25 mouse cellular contexts compared by ENCODE assay signal in genomic region chr4:35534565-35535279, GRCm38 (mm10).
DNase-seq lines count a peak whose midpoint lies in the region; ATAC-seq and TF ChIP-seq lines count a peak whose summit lies in the region.
"Had no signal": no experiment of that assay in that cellular context is flagged by ENCODE, and none has a peak within 500 bp of the region (broad histone marks: within the 10 kb centered on the region; RNA-seq: fewer than 3 reads in every experiment).

No protein-coding gene starts in this region.

- H3K79me2 ChIP-seq in CH12.LX (replicated peaks; ENCODE audit: control insufficient read depth, extremely low read depth, insufficient read depth, poor library complexity, severe bottlenecking): no peaks in the 10 kb centered on the region

- H3K4me2 ChIP-seq in forebrain, embryonic 11.5 days (ENCODE audit: low read depth, low read length, severe bottlenecking): no peak overlapping the region
- no peak overlapping the region for H3K4me2 ChIP-seq in forebrain, embryonic 16.5 days (ENCODE audit: low read length)
- no peak overlapping the region for H3K4me2 ChIP-seq in CH12.LX (ENCODE audit: insufficient read depth, low read depth, poor library complexity, severe bottlenecking)
- H3K4me2 ChIP-seq in midbrain, embryonic 12.5 days (replicated peaks): no peak overlapping the region
- no peak overlapping the region for H3K4me2 ChIP-seq in midbrain, embryonic 15.5 days
- H3K4me2 ChIP-seq in kidney, embryonic 15.5 days: no peak overlapping the region
- H3K4me2 ChIP-seq: heart, embryonic 12.5 days; heart, embryonic 15.5 days; hindbrain, embryonic 13.5 days had no signal

- H3K27me3 ChIP-seq in forebrain, embryonic 11.5 days (ENCODE audit: control insufficient read depth, insufficient read depth, low read length): no peaks in the 10 kb centered on the region
- no peaks in the 10 kb centered on the region for H3K27me3 ChIP-seq in forebrain, embryonic 16.5 days (replicated peaks; ENCODE audit: control insufficient read depth, insufficient read depth, low read length)
- H3K27me3 ChIP-seq in CH12.LX (replicated peaks): no peaks in the 10 kb centered on the region
- no peaks in the 10 kb centered on the region for H3K27me3 ChIP-seq in midbrain, embryonic 12.5 days
- H3K27me3 ChIP-seq in midbrain, embryonic 15.5 days (replicated peaks): no peaks in the 10 kb centered on the region
- no peaks in the 10 kb centered on the region for H3K27me3 ChIP-seq in kidney, embryonic 15.5 days
- H3K27me3 ChIP-seq: heart, embryonic 12.5 days; heart, embryonic 15.5 days; hindbrain, embryonic 13.5 days; Patski had no signal

- TF ChIP-seq CTCF in CH12.LX (conservative IDR thresholded peaks at IDR 0.05 in 1 of 2, IDR thresholded peaks at IDR 0.05 in 1 of 2; ENCODE audit: low read depth in 2 of 2, low read length in 2 of 2): no peak

- TF ChIP-seq POLR2A in CH12.LX (IDR thresholded peaks at IDR 0.05; ENCODE audit: low read depth, low read length): no peak

- dilution Hi-C loops in CH12.LX (cut with MboI; ENCODE audit: extremely low pct_ligation_motif_present, extremely low pct_unique_long_range_greater_than_20kb, low sequenced_read_pairs): no loop called here

- H3K36me3 ChIP-seq in forebrain, embryonic 11.5 days (ENCODE audit: control insufficient read depth, insufficient read depth, low read length): no peaks in the 10 kb centered on the region
- no peaks in the 10 kb centered on the region for H3K36me3 ChIP-seq in forebrain, embryonic 16.5 days (ENCODE audit: control insufficient read depth, insufficient read depth)
- H3K36me3 ChIP-seq in CH12.LX (replicated peaks in 1 of 2; ENCODE audit: control insufficient read depth in 1 of 2, insufficient read depth in 1 of 2, low read length in 1 of 2): no peaks in the 10 kb centered on the region
- H3K36me3 ChIP-seq in midbrain, embryonic 12.5 days: no peaks in the 10 kb centered on the region
- H3K36me3 ChIP-seq in midbrain, embryonic 15.5 days (replicated peaks): no peaks in the 10 kb centered on the region
- no peaks in the 10 kb centered on the region for H3K36me3 ChIP-seq in kidney, embryonic 15.5 days
- H3K36me3 ChIP-seq: forebrain, embryonic 10.5 days; G1E; heart, embryonic 12.5 days; heart, embryonic 15.5 days; hindbrain, embryonic 10.5 days; hindbrain, embryonic 13.5 days had no signal

- TF ChIP-seq EP300 in CH12.LX (IDR thresholded peaks at IDR 0.05; ENCODE audit: low read length): peak; percentile 12; the same call in 1 of the 2 replicates

- in situ Hi-C loops in CH12.LX (cut with MboI; ENCODE audit: low pct_ligation_motif_present, low pct_unique_long_range_greater_than_20kb, low sequenced_read_pairs): no loop called here

- no peak overlapping the region for H3K9ac ChIP-seq in forebrain, embryonic 11.5 days (ENCODE audit: low read length)
- H3K9ac ChIP-seq in forebrain, embryonic 16.5 days (replicated peaks; ENCODE audit: low read depth, low read length): no peak overlapping the region
- H3K9ac ChIP-seq in CH12.LX (ENCODE audit: insufficient read depth, low read depth): no peak overlapping the region
- no peak overlapping the region for H3K9ac ChIP-seq in midbrain, embryonic 12.5 days (replicated peaks)
- H3K9ac ChIP-seq in midbrain, embryonic 15.5 days: no peak overlapping the region
- no peak overlapping the region for H3K9ac ChIP-seq in kidney, embryonic 15.5 days
- H3K9ac ChIP-seq: heart, embryonic 12.5 days; heart, embryonic 15.5 days; hindbrain, embryonic 13.5 days had no signal

- no peak for DNase-seq in forebrain, embryonic 11.5 days (ENCODE audit: low spot score)
- peak; percentile 4 for DNase-seq in CH12.LX (ENCODE audit: extremely low read depth)
- DNase-seq in cerebellum, adult 8-10 months: no peak
- DNase-seq in thymus, postnatal 14 days: no peak
- DNase-seq: adrenal gland, postnatal 10 days; adrenal gland, postnatal 36 days; cerebellum, adult 11 months; cerebellum, adult 2 months; cerebellum, postnatal 10 days; cerebellum, postnatal 36 days; gastrocnemius, postnatal 36 days; heart, postnatal 10 days; heart, postnatal 36 days had no signal

- H3K9me3 ChIP-seq in forebrain, embryonic 11.5 days (ENCODE audit: control insufficient read depth, low read length): no peaks in the 10 kb centered on the region
- no peaks in the 10 kb centered on the region for H3K9me3 ChIP-seq in forebrain, embryonic 16.5 days (ENCODE audit: control insufficient read depth, low read length)
- no peaks in the 10 kb centered on the region for H3K9me3 ChIP-seq in CH12.LX (replicated peaks; ENCODE audit: low read length)
- no peaks in the 10 kb centered on the region for H3K9me3 ChIP-seq in midbrain, embryonic 12.5 days
- H3K9me3 ChIP-seq in midbrain, embryonic 15.5 days: no peaks in the 10 kb centered on the region
- H3K9me3 ChIP-seq in kidney, embryonic 15.5 days (replicated peaks): no peaks in the 10 kb centered on the region
- H3K9me3 ChIP-seq: forebrain, embryonic 10.5 days; G1E; heart, embryonic 12.5 days; heart, embryonic 15.5 days; hindbrain, embryonic 10.5 days; hindbrain, embryonic 13.5 days had no signal

- H3K4me3 ChIP-seq in forebrain, embryonic 11.5 days (ENCODE audit: low read depth, low read length): no peak overlapping the region
- no peak overlapping the region for H3K4me3 ChIP-seq in forebrain, embryonic 16.5 days (replicated peaks; ENCODE audit: low read length)
- no peak overlapping the region for H3K4me3 ChIP-seq in CH12.LX (replicated peaks in 1 of 3; ENCODE audit: low read depth in 2 of 3, low read length in 2 of 3, poor library complexity in 1 of 3)
- H3K4me3 ChIP-seq in midbrain, embryonic 12.5 days: no peak overlapping the region
- no peak overlapping the region for H3K4me3 ChIP-seq in midbrain, embryonic 15.5 days
- no peak overlapping the region for H3K4me3 ChIP-seq in kidney, embryonic 15.5 days (replicated peaks)
- H3K4me3 ChIP-seq: forebrain, embryonic 10.5 days; heart, embryonic 12.5 days; heart, embryonic 15.5 days; hindbrain, embryonic 10.5 days; hindbrain, embryonic 13.5 days had no signal

- TF ChIP-seq RAD21 in CH12.LX (IDR thresholded peaks at IDR 0.05; ENCODE audit: low read depth, low read length): no peak

- 40% methylated on average over 6 of the region's 6 CpGs for WGBS in forebrain, embryonic 11.5 days
- 34% methylated on average over 6 of the region's 6 CpGs for WGBS in forebrain, embryonic 16.5 days
- WGBS in midbrain, embryonic 12.5 days: 23% methylated on average over 6 of the region's 6 CpGs
- 20% methylated on average over 6 of the region's 6 CpGs for WGBS in midbrain, embryonic 15.5 days
- WGBS in kidney, embryonic 15.5 days: 63% methylated on average over 6 of the region's 6 CpGs

- peaks cover 2% of the 10 kb centered on the region; the same call in 1 of the 2 replicates for H3K4me1 ChIP-seq in forebrain, embryonic 11.5 days (replicated peaks; ENCODE audit: control insufficient read depth, insufficient read depth, low read length)
- H3K4me1 ChIP-seq in forebrain, embryonic 16.5 days (replicated peaks; ENCODE audit: control insufficient read depth, insufficient read depth, low read length): no peaks in the 10 kb centered on the region
- H3K4me1 ChIP-seq in CH12.LX (ENCODE audit: control insufficient read depth in 1 of 2, insufficient read depth in 2 of 2): no peaks in the 10 kb centered on the region
- H3K4me1 ChIP-seq in midbrain, embryonic 12.5 days: peaks cover 6% of the 10 kb centered on the region; the same call in 1 of the 2 replicates
- H3K4me1 ChIP-seq in midbrain, embryonic 15.5 days: peaks cover 10% of the 10 kb centered on the region; the same call in 1 of the 2 replicates
- H3K4me1 ChIP-seq in kidney, embryonic 15.5 days: no peaks in the 10 kb centered on the region
- H3K4me1 ChIP-seq: heart, embryonic 12.5 days; heart, embryonic 15.5 days; hindbrain, embryonic 13.5 days had no signal

- ATAC-seq in forebrain, embryonic 11.5 days (replicated peaks; ENCODE audit: low FRiP score): peak; percentile 46; the same call in 1 of the 2 replicates
- no peak for ATAC-seq in forebrain, embryonic 16.5 days
- peak; percentile 86 for ATAC-seq in midbrain, embryonic 12.5 days (ENCODE audit: low FRiP score, low read depth)
- ATAC-seq in midbrain, embryonic 15.5 days (replicated peaks): peak; percentile 74
- no peak for ATAC-seq in kidney, embryonic 15.5 days (replicated peaks; ENCODE audit: low FRiP score)
- ATAC-seq: hindbrain, embryonic 16.5 days; Patski had no signal

- no peak overlapping the region for H3K27ac ChIP-seq in forebrain, embryonic 11.5 days (ENCODE audit: low read depth, low read length)
- H3K27ac ChIP-seq in forebrain, embryonic 16.5 days (ENCODE audit: low read length): no peak overlapping the region
- H3K27ac ChIP-seq in CH12.LX (ENCODE audit: insufficient read depth, low read depth): no peak overlapping the region
- 0 out of 2 replicates have a peak overlapping the region, but pooled peaks have one; percentile 17 for H3K27ac ChIP-seq in midbrain, embryonic 12.5 days (replicated peaks)
- H3K27ac ChIP-seq in midbrain, embryonic 15.5 days: peak overlapping the region; percentile 50
- no peak overlapping the region for H3K27ac ChIP-seq in kidney, embryonic 15.5 days
- H3K27ac ChIP-seq: forebrain, embryonic 10.5 days; heart, embryonic 15.5 days; hindbrain, embryonic 10.5 days; hindbrain, embryonic 13.5 days had no signal

TF ChIP-seq in CH12.LX, 34 proteins besides CTCF, POLR2A, EP300 and RAD21:
- TF ChIP-seq MXI1 (IDR thresholded peaks at IDR 0.05; ENCODE audit: low read depth, low read length) (no peak), ZKSCAN1 (IDR thresholded peaks at IDR 0.05; ENCODE audit: borderline replicate concordance, low read depth, low read length) (no peak), CHD1 (IDR thresholded peaks at IDR 0.05; ENCODE audit: low read depth, low read length) (no peak), UBTF (IDR thresholded peaks at IDR 0.05; ENCODE audit: low read depth, low read length) (no peak), ZMIZ1 (IDR thresholded peaks at IDR 0.05; ENCODE audit: low read depth, low read length) (no peak), JUN (IDR thresholded peaks at IDR 0.05; ENCODE audit: insufficient read depth, low read depth, low read length) (no peak), SMC3 (IDR thresholded peaks at IDR 0.05; ENCODE audit: low read depth, low read length) (no peak), KAT2A (IDR thresholded peaks at IDR 0.05; ENCODE audit: insufficient replicate concordance, low read length) (no peak), MYC (IDR thresholded peaks at IDR 0.05; ENCODE audit: low read depth, low read length) (no peak), ELF1 (IDR thresholded peaks at IDR 0.05; ENCODE audit: low read depth, low read length) (no peak), TCF12 (IDR thresholded peaks at IDR 0.05; ENCODE audit: low read depth, low read length) (no peak), MAFK (IDR thresholded peaks at IDR 0.05; ENCODE audit: insufficient replicate concordance, low read length) (no peak), USF1 (IDR thresholded peaks at IDR 0.05; ENCODE audit: low read depth, low read length) (no peak)

Comparison
In these comparisons a context has a peak if more than half of its experiments do, and no peak if none do; other contexts are left out.
1. ATAC-seq: peak in forebrain, embryonic 11.5 days (single experiment), midbrain, embryonic 12.5 days (single experiment) and midbrain, embryonic 15.5 days (single experiment); none in forebrain, embryonic 16.5 days (single experiment) and kidney, embryonic 15.5 days (single experiment).
2. H3K27ac ChIP-seq: peak in midbrain, embryonic 12.5 days (single experiment) and midbrain, embryonic 15.5 days (single experiment); none in forebrain, embryonic 11.5 days (single experiment), forebrain, embryonic 16.5 days (single experiment), CH12.LX (single experiment) and kidney, embryonic 15.5 days (single experiment).